Mouse (Mus musculus) left cerebral cortex, adult 9 months (tissue): Measurements from ENCODE around the gene Amn.
A peak's percentile ranks its signal among the peaks of the same experiment; 100 is the strongest.

ENCODE experiments used
- DNase-seq, 2 experiments: peaks; one replicate each; pipeline ENCODE4 v3.0.0; 2022; ENCODE audit warnings: low spot score in 2 of 2

Gene Amn

GRCm38 (mm10) chr12:111267673-111268325 is 3.1 kb upstream of the Amn start:
- no peak for DNase-seq

GRCm38 (mm10) chr12:111271406-111271805 is 511 bp downstream of the Amn start:
- no peak for DNase-seq

GRCm38 (mm10) chr12:111271966-111272365 is 1.1 kb downstream of the Amn start:
- DNase-seq: no peak

GRCm38 (mm10) chr12:111272420-111272819 is 1.5 kb downstream of the Amn start:
- peak; percentile 36 to 89 for DNase-seq

GRCm38 (mm10) chr12:111274006-111274405 is 3.1 kb downstream of the Amn start:
- DNase-seq: no peak

- DNase-seq: no peak
Observed at GRCm38 (mm10) chr12:111274447-111275149, 3.7 kb downstream of the Amn start.

GRCm38 (mm10) chr12:111275150-111275841 is 4.4 kb downstream of the Amn start:
- DNase-seq: no peak

GRCm38 (mm10) chr12:111276371-111276770 is 5.5 kb downstream of the Amn start:
- no peak for DNase-seq

GRCm38 (mm10) chr12:111283573-111283972 is 12.7 kb downstream of the Amn start:
- DNase-seq: no peak

- no peak for DNase-seq
Observed at GRCm38 (mm10) chr12:111284532-111284931, 13.6 kb downstream of the Amn start.

- no peak for DNase-seq
Observed at GRCm38 (mm10) chr12:111293025-111293424, 22.1 kb downstream of the Amn start.

- no peak for DNase-seq
Observed at GRCm38 (mm10) chr12:111301322-111302017, 30.6 kb downstream of the Amn start.

GRCm38 (mm10) chr12:111302018-111302345 is 31.1 kb downstream of the Amn start:
- DNase-seq: no peak

GRCm38 (mm10) chr12:111303702-111304337 is 32.9 kb downstream of the Amn start:
- no peak for DNase-seq

GRCm38 (mm10) chr12:111306821-111307220 is 35.9 kb downstream of the Amn start:
- DNase-seq: no peak

GRCm38 (mm10) chr12:111309256-111309655 is 38.4 kb downstream of the Amn start:
- no peak for DNase-seq

- no peak for DNase-seq
Observed at GRCm38 (mm10) chr12:111309931-111310330, 39.0 kb downstream of the Amn start.

GRCm38 (mm10) chr12:111311775-111312174 is 40.9 kb downstream of the Amn start:
- no peak for DNase-seq

GRCm38 (mm10) chr12:111314273-111314672 is 43.4 kb downstream of the Amn start:
- DNase-seq: no peak

GRCm38 (mm10) chr12:111317694-111318093 is 46.8 kb downstream of the Amn start:
- DNase-seq: no peak

- DNase-seq: no peak
Observed at GRCm38 (mm10) chr12:111320549-111320948, 49.7 kb downstream of the Amn start.

- no peak for DNase-seq
Observed at GRCm38 (mm10) chr12:111321832-111322231, 50.9 kb downstream of the Amn start.
